Mouse (Mus musculus): ENCODE results near the gene Insig2. TPM values are rescaled to one million over a fixed set of nuclear protein-coding genes. Genes with fewer than 3 reads are reported as not detected.

Insig2 gene
- polyA plus RNA-seq, 1 experiment = 21.7 TPM

DNA sequence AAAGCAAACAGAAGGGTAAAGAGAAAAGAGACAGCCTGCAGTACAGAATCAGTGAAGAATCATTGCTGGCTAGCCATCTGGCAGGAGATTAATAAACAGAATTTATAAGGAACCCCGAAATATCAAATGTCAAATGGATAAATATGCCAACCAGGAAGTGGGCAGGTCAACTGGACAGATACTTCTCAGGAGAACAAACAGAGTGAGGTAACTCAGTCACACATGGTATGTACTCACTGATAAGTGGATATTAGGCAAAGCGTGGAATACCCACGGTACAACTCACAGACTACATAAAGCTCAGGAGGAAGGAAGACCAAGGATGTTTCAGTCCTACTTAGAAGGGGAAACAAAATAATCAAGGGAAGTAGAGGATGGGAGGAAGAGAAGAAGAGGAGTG, 18.6 kb upstream of the Insig2 start:
- Histone ChIP-seq H3K36me3 (ENCODE audit: control insufficient read depth, insufficient read depth, low read length, poor library complexity, severe bottlenecking) (no peaks in the 10 kb centered on the region), H3K9me3 (replicated peaks; ENCODE audit: control insufficient read depth, insufficient read depth, low read length, poor library complexity, severe bottlenecking) (no peaks in the 10 kb centered on the region), H3K4me1 (ENCODE audit: control insufficient read depth, insufficient read depth, low read length) (no peaks in the 10 kb centered on the region), H3K27me3 (ENCODE audit: control insufficient read depth, insufficient read depth, low read length, poor library complexity, severe bottlenecking) (no peaks in the 10 kb centered on the region; the same call in 1 of the 2 replicates), H3K4me3 (ENCODE audit: low read depth, low read length) (no peak overlapping the region), H3K9ac (ENCODE audit: low read depth, poor library complexity, severe bottlenecking) (no peak overlapping the region), H3K27ac (ENCODE audit: insufficient read depth, low read length) (no peak overlapping the region)
- no peak for TF ChIP-seq POLR2A (IDR thresholded peaks at IDR 0.05; ENCODE audit: insufficient read depth, low read length)
- no peak for TF ChIP-seq EP300 (IDR thresholded peaks at IDR 0.05; ENCODE audit: insufficient read depth, low read depth, low read length)
- TF ChIP-seq CTCF (IDR thresholded peaks at IDR 0.05; ENCODE audit: low read depth, low read length) = no peak

DNA sequence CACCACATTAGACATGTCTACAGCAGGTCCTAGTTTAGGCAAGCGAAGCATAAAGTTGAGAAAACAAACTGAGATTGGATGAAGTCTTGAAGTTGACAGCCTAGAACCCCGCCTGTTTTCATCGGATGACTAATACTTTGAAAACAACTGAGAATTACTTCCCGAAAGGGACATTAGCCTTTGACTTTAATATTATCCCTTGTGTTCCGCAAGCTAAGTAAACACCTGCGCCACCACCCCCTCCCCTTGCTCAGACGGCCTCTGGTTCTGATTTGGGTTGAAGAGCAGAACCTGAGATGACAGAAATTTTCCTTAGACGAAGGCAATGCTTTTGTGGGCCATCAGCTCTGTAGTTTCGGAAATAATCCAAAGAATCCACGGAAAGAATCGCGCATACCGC, 18.2 kb upstream of the Insig2 start:
- Histone ChIP-seq H3K27me3 (ENCODE audit: control insufficient read depth, insufficient read depth, low read length, poor library complexity, severe bottlenecking) (no peaks in the 10 kb centered on the region; the same call in 1 of the 2 replicates), H3K4me1 (ENCODE audit: control insufficient read depth, insufficient read depth, low read length) (no peaks in the 10 kb centered on the region), H3K4me3 (ENCODE audit: low read depth, low read length) (no peak overlapping the region), H3K9me3 (replicated peaks; ENCODE audit: control insufficient read depth, insufficient read depth, low read length, poor library complexity, severe bottlenecking) (no peaks in the 10 kb centered on the region), H3K36me3 (ENCODE audit: control insufficient read depth, insufficient read depth, low read length, poor library complexity, severe bottlenecking) (no peaks in the 10 kb centered on the region), H3K9ac (ENCODE audit: low read depth, poor library complexity, severe bottlenecking) (no peak overlapping the region), H3K27ac (ENCODE audit: insufficient read depth, low read length) (no peak overlapping the region)
- TF ChIP-seq EP300 (IDR thresholded peaks at IDR 0.05; ENCODE audit: insufficient read depth, low read depth, low read length) (no peak), CTCF (IDR thresholded peaks at IDR 0.05; ENCODE audit: low read depth, low read length) (no peak), POLR2A (IDR thresholded peaks at IDR 0.05; ENCODE audit: insufficient read depth, low read length) (no peak)

DNA sequence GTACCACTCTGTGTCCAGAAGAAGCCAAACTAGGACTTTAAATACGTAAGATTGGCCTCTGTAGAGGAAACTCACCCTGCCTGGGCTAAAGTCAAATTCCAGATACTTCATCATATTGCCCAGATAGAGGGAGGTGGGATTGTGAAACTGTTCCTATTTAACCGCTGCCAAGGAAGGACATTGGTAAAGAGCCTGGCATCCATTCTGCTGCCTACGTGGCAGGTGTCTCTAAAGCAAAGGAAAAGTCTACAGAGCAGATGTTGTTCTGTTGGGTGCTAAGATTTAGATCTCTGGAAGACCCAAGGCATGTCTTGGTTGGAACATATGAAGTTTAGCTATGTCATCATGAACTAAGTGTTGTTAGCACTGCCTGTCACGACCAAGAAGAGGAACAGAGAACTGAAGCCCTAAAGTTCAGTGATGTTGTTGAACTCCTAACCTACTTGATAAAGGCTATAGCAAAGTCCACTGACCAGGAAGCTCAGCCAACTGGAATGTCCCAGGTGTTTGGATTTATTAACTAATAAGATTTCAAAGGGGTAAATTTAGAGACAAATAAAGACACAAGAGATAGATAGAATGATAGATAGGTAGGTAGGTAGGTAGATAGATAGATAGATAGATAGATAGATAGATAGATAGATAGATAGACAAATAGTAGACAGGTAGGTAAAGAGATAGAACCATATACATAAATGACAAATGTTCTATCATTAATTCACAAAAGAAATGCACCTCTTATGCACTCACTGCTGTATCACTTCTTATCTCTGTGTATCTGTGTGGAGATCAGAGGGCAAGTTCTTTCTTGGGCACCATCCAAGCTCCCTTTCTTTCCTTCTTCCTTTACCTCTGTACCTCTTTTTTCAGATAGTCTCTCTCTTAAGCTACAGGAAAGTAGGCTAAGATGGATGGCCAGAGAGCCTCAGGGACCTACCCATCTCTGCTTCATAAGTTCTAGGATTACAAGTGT, 16.8 kb upstream of the Insig2 start:
- H3K27me3 ChIP-seq (ENCODE audit: control insufficient read depth, insufficient read depth, low read length, poor library complexity, severe bottlenecking) = no peaks in the 10 kb centered on the region; the same call in 1 of the 2 replicates
- H3K27ac ChIP-seq (ENCODE audit: insufficient read depth, low read length) = no peak overlapping the region
- no peaks in the 10 kb centered on the region for H3K9me3 ChIP-seq (replicated peaks; ENCODE audit: control insufficient read depth, insufficient read depth, low read length, poor library complexity, severe bottlenecking)
- H3K9ac ChIP-seq (ENCODE audit: low read depth, poor library complexity, severe bottlenecking) = no peak overlapping the region
- H3K4me1 ChIP-seq (ENCODE audit: control insufficient read depth, insufficient read depth, low read length) = no peaks in the 10 kb centered on the region
- TF ChIP-seq POLR2A (IDR thresholded peaks at IDR 0.05; ENCODE audit: insufficient read depth, low read length) = no peak
- TF ChIP-seq EP300 (IDR thresholded peaks at IDR 0.05; ENCODE audit: insufficient read depth, low read depth, low read length) = no peak
- no peak for TF ChIP-seq CTCF (IDR thresholded peaks at IDR 0.05; ENCODE audit: low read depth, low read length)
- no peaks in the 10 kb centered on the region for H3K36me3 ChIP-seq (ENCODE audit: control insufficient read depth, insufficient read depth, low read length, poor library complexity, severe bottlenecking)
- no peak overlapping the region for H3K4me3 ChIP-seq (ENCODE audit: low read depth, low read length)

DNA sequence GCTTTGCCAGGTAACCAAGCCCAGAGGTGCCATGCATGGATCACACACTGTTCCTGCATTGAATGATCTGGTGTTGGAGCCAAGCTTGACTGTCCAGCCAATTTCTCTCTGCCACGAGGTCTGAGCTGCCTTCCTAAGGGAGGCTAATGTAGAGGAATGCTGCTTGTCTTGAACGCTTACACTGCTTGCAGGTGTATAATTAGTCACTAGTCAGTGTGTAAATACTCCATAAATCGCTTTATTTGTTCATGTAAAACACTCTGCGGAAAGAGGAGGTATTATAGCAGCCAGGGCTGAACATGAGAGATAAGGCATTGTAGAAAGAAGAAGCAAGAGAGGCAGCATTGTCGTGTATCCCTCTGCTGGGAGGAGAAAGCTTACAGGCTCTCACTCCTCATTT, 11.6 kb upstream of the Insig2 start:
- no peak overlapping the region for H3K27ac ChIP-seq (ENCODE audit: insufficient read depth, low read length)
- H3K4me3 ChIP-seq (ENCODE audit: low read depth, low read length) = no peak overlapping the region
- H3K36me3 ChIP-seq (ENCODE audit: control insufficient read depth, insufficient read depth, low read length, poor library complexity, severe bottlenecking) = no peaks in the 10 kb centered on the region
- no peaks in the 10 kb centered on the region for H3K9me3 ChIP-seq (replicated peaks; ENCODE audit: control insufficient read depth, insufficient read depth, low read length, poor library complexity, severe bottlenecking)
- H3K4me1 ChIP-seq (ENCODE audit: control insufficient read depth, insufficient read depth, low read length) = no peaks in the 10 kb centered on the region
- TF ChIP-seq EP300 (IDR thresholded peaks at IDR 0.05; ENCODE audit: insufficient read depth, low read depth, low read length) = no peak
- no peak for TF ChIP-seq CTCF (IDR thresholded peaks at IDR 0.05; ENCODE audit: low read depth, low read length)
- TF ChIP-seq POLR2A (IDR thresholded peaks at IDR 0.05; ENCODE audit: insufficient read depth, low read length) = no peak
- no peak overlapping the region for H3K9ac ChIP-seq (ENCODE audit: low read depth, poor library complexity, severe bottlenecking)
- no peaks in the 10 kb centered on the region; the same call in 1 of the 2 replicates for H3K27me3 ChIP-seq (ENCODE audit: control insufficient read depth, insufficient read depth, low read length, poor library complexity, severe bottlenecking)

DNA sequence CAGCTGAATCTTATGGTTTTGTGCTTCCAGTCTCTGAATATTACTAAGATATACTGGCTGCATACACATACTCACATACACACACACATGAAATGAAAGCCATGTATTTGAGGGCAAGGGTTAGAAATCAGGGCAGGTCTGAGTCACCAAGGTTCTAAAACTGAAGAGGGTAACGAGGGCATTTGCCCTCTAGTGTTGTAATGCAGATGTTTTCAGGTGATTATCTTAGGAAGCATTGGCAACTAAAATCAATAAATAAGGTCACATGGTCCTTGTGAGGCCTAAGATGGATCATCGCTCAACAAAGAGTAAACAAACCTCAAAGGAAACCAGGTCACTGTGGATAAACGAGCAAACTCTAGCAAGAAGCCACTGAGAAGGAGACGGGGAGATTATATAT, 3.4 kb upstream of the Insig2 start:
- TF ChIP-seq EP300 (IDR thresholded peaks at IDR 0.05; ENCODE audit: insufficient read depth, low read depth, low read length) (no peak), CTCF (IDR thresholded peaks at IDR 0.05; ENCODE audit: low read depth, low read length) (no peak), POLR2A (IDR thresholded peaks at IDR 0.05; ENCODE audit: insufficient read depth, low read length) (no peak)
- Histone ChIP-seq H3K4me1 (ENCODE audit: control insufficient read depth, insufficient read depth, low read length) (no peaks in the 10 kb centered on the region), H3K4me3 (ENCODE audit: low read depth, low read length) (no peak overlapping the region), H3K27me3 (ENCODE audit: control insufficient read depth, insufficient read depth, low read length, poor library complexity, severe bottlenecking) (no peaks in the 10 kb centered on the region), H3K36me3 (ENCODE audit: control insufficient read depth, insufficient read depth, low read length, poor library complexity, severe bottlenecking) (no peaks in the 10 kb centered on the region), H3K9me3 (replicated peaks; ENCODE audit: control insufficient read depth, insufficient read depth, low read length, poor library complexity, severe bottlenecking) (no peaks in the 10 kb centered on the region), H3K9ac (ENCODE audit: low read depth, poor library complexity, severe bottlenecking) (no peak overlapping the region), H3K27ac (ENCODE audit: insufficient read depth, low read length) (no peak overlapping the region)

Measured in ES-Bruce4 (cell line).